Mouse (Mus musculus): ENCODE data around the gene Clic4. TPM values are rescaled to one million over a fixed set of nuclear protein-coding genes. Genes with fewer than 3 reads are reported as not detected.

The Clic4 gene
- polyA plus RNA-seq, 1 experiment from 2014 or later: 66.9 TPM

- no peaks in the 10 kb centered on the region for H3K9me3 ChIP-seq (ENCODE audit: control insufficient read depth)
- H3K4me3 ChIP-seq (ENCODE audit: low read depth, low read length): no peak overlapping the region
- H3K27me3 ChIP-seq (replicated peaks; ENCODE audit: control insufficient read depth, insufficient read depth, low read length): no peaks in the 10 kb centered on the region
- 0 out of 2 replicates have a peak, but pooled peaks cover 2% of the 10 kb centered on the region for H3K36me3 ChIP-seq (ENCODE audit: control insufficient read depth, insufficient read depth)
- no peak for TF ChIP-seq CTCF (IDR thresholded peaks at IDR 0.05; ENCODE audit: low read depth)
- H3K4me2 ChIP-seq (replicated peaks; ENCODE audit: low read depth): no peak overlapping the region
- H3K27ac ChIP-seq (ENCODE audit: low read depth, low read length): no peak overlapping the region
- no peak for ATAC-seq
- no peaks in the 10 kb centered on the region for H3K4me1 ChIP-seq (replicated peaks; ENCODE audit: control insufficient read depth, insufficient read depth, low read length)
- no peak overlapping the region for H3K9ac ChIP-seq (ENCODE audit: low read depth, low read length)
- 74% methylated on average over 3 of the region's 3 CpGs for WGBS
These were observed 41.5 kb downstream of the Clic4 start for GRCm38 (mm10) chr4:135231136-135231535.

DNA sequence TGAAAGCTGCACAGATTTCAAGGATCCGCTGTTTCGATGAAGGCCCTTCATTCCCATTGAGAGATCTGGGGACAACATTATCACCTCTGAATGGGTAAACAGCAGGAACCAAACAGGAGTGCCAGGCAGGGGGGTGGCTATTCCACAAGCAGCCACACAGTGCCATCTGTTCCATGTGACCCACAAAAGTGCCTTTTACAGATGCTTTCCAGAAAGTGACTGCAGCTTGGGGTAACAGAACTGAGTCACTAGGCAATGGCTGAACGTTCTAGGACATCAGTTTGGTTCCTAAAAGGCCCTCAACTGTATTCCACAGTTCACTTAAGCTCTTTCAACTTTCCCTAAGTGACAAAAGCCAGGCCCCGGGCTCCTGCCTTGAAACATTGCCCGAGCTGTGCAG lies 42.0 kb downstream of the Clic4 start:
- H3K9me3 ChIP-seq (ENCODE audit: control insufficient read depth): no peaks in the 10 kb centered on the region
- 71% methylated on average over 5 of the region's 5 CpGs for WGBS
- H3K27ac ChIP-seq (ENCODE audit: low read depth, low read length): no peak overlapping the region
- TF ChIP-seq CTCF (IDR thresholded peaks at IDR 0.05; ENCODE audit: low read depth): no peak
- no peak overlapping the region for H3K9ac ChIP-seq (ENCODE audit: low read depth, low read length)
- no peak for ATAC-seq
- H3K4me3 ChIP-seq (ENCODE audit: low read depth, low read length): no peak overlapping the region
- H3K27me3 ChIP-seq (replicated peaks; ENCODE audit: control insufficient read depth, insufficient read depth, low read length): no peaks in the 10 kb centered on the region
- H3K4me2 ChIP-seq (replicated peaks; ENCODE audit: low read depth): no peak overlapping the region
- peaks cover 7% of the 10 kb centered on the region; the same call in 1 of the 2 replicates for H3K36me3 ChIP-seq (ENCODE audit: control insufficient read depth, insufficient read depth)
- no peaks in the 10 kb centered on the region for H3K4me1 ChIP-seq (replicated peaks; ENCODE audit: control insufficient read depth, insufficient read depth, low read length)

GRCm38 (mm10) chr4:135229871-135230270 lies 42.7 kb downstream of the Clic4 start:
- H3K27ac ChIP-seq (ENCODE audit: low read depth, low read length): no peak overlapping the region
- no peaks in the 10 kb centered on the region for H3K4me1 ChIP-seq (replicated peaks; ENCODE audit: control insufficient read depth, insufficient read depth, low read length)
- no peaks in the 10 kb centered on the region for H3K27me3 ChIP-seq (replicated peaks; ENCODE audit: control insufficient read depth, insufficient read depth, low read length)
- no peaks in the 10 kb centered on the region for H3K9me3 ChIP-seq (ENCODE audit: control insufficient read depth)
- WGBS: 71% methylated on average over 4 of the region's 4 CpGs
- H3K4me3 ChIP-seq (ENCODE audit: low read depth, low read length): no peak overlapping the region
- no peak for ATAC-seq
- H3K4me2 ChIP-seq (replicated peaks; ENCODE audit: low read depth): no peak overlapping the region
- TF ChIP-seq CTCF (IDR thresholded peaks at IDR 0.05; ENCODE audit: low read depth): no peak
- H3K9ac ChIP-seq (ENCODE audit: low read depth, low read length): no peak overlapping the region
- H3K36me3 ChIP-seq (ENCODE audit: control insufficient read depth, insufficient read depth): peaks cover 11% of the 10 kb centered on the region; the same call in 1 of the 2 replicates

GRCm38 (mm10) chr4:135228136-135228535 lies 44.5 kb downstream of the Clic4 start:
- WGBS: 82% methylated on average over 3 of the region's 3 CpGs

GRCm38 (mm10) chr4:135226008-135226667 lies 46.5 kb downstream of the Clic4 start:
- no peak for TF ChIP-seq CTCF (IDR thresholded peaks at IDR 0.05; ENCODE audit: low read depth)
- Histone ChIP-seq H3K9ac (ENCODE audit: low read depth, low read length) (no peak overlapping the region), H3K36me3 (ENCODE audit: control insufficient read depth, insufficient read depth) (peaks cover 35% of the 10 kb centered on the region), H3K4me1 (replicated peaks; ENCODE audit: control insufficient read depth, insufficient read depth, low read length) (no peaks in the 10 kb centered on the region), H3K27me3 (replicated peaks; ENCODE audit: control insufficient read depth, insufficient read depth, low read length) (no peaks in the 10 kb centered on the region), H3K4me3 (ENCODE audit: low read depth, low read length) (no peak overlapping the region), H3K4me2 (replicated peaks; ENCODE audit: low read depth) (no peak overlapping the region), H3K27ac (ENCODE audit: low read depth, low read length) (no peak overlapping the region), H3K9me3 (ENCODE audit: control insufficient read depth) (no peaks in the 10 kb centered on the region)
- ATAC-seq: no peak
- WGBS: 91% methylated on average over 12 of the region's 12 CpGs

More at GRCm38 (mm10) chr4:135228136-135228535, 44.5 kb downstream of the Clic4 start:
- Histone ChIP-seq H3K27me3 (replicated peaks; ENCODE audit: control insufficient read depth, insufficient read depth, low read length) (no peaks in the 10 kb centered on the region), H3K4me1 (replicated peaks; ENCODE audit: control insufficient read depth, insufficient read depth, low read length) (no peaks in the 10 kb centered on the region), H3K4me3 (ENCODE audit: low read depth, low read length) (no peak overlapping the region), H3K27ac (ENCODE audit: low read depth, low read length) (no peak overlapping the region), H3K9me3 (ENCODE audit: control insufficient read depth) (no peaks in the 10 kb centered on the region), H3K36me3 (ENCODE audit: control insufficient read depth, insufficient read depth) (peaks cover 23% of the 10 kb centered on the region), H3K9ac (ENCODE audit: low read depth, low read length) (no peak overlapping the region), H3K4me2 (replicated peaks; ENCODE audit: low read depth) (no peak overlapping the region)
- TF ChIP-seq CTCF (IDR thresholded peaks at IDR 0.05; ENCODE audit: low read depth): no peak
- no peak for ATAC-seq

GRCm38 (mm10) chr4:135223808-135224207 lies 48.8 kb downstream of the Clic4 start:
- Histone ChIP-seq H3K9ac (ENCODE audit: low read depth, low read length) (no peak overlapping the region), H3K27ac (ENCODE audit: low read depth, low read length) (no peak overlapping the region), H3K4me2 (replicated peaks; ENCODE audit: low read depth) (no peak overlapping the region), H3K4me3 (ENCODE audit: low read depth, low read length) (no peak overlapping the region), H3K27me3 (replicated peaks; ENCODE audit: control insufficient read depth, insufficient read depth, low read length) (no peaks in the 10 kb centered on the region), H3K36me3 (ENCODE audit: control insufficient read depth, insufficient read depth) (peaks cover 39% of the 10 kb centered on the region), H3K4me1 (replicated peaks; ENCODE audit: control insufficient read depth, insufficient read depth, low read length) (no peaks in the 10 kb centered on the region), H3K9me3 (ENCODE audit: control insufficient read depth) (no peaks in the 10 kb centered on the region)
- no peak for ATAC-seq
- 87% methylated on average over 9 of the region's 9 CpGs for WGBS
- no peak for TF ChIP-seq CTCF (IDR thresholded peaks at IDR 0.05; ENCODE audit: low read depth)
